Mouse (Mus musculus): ENCODE results near the gene Jam3.

- TF ChIP-seq CTCF (IDR thresholded peaks at IDR 0.05; ENCODE audit: low read depth) (no peak), EP300 (IDR thresholded peaks at IDR 0.05; ENCODE audit: low read depth) (no peak)
These were observed 18.4 kb upstream of the Jam3 start for GRCm38 (mm10) chr9:27173646-27174045.

Measured in heart, postnatal 0 days (tissue).